Mouse (Mus musculus) midbrain, embryonic 13.5 days (tissue): ENCODE measurements around the gene Selenok. TPM values are rescaled to one million over a fixed set of nuclear protein-coding genes. Genes with fewer than 3 reads are reported as not detected.

Source experiments
- ATAC-seq: fragments of 200-750 bp; cut with Nextera tagmentation; 2 replicates; pipeline ENCODE4 v1.8.0; 2017; ENCODE audit warnings: mild to moderate bottlenecking, moderate TSS enrichment, moderate library complexity
- H3K27ac ChIP-seq: fragments of 300-500 bp; sonication (generic); 2 replicates; pipeline ENCODE4 v1.5.1; 2015; ENCODE audit warnings: inconsistent platforms, mild to moderate bottlenecking, moderate library complexity
- H3K27me3 ChIP-seq: fragments of 300-500 bp; sonication (generic); 2 replicates; pipeline ENCODE4 v1.6.1; 2015; ENCODE audit warnings: mild to moderate bottlenecking, inconsistent platforms
- H3K36me3 ChIP-seq: fragments of 300-500 bp; sonication (generic); 2 replicates; pipeline ENCODE4 v1.6.1; 2015; ENCODE audit warnings: mild to moderate bottlenecking, inconsistent platforms
- H3K4me1 ChIP-seq: fragments of 300-500 bp; sonication (generic); replicated peaks from 2 replicates; pipeline ENCODE4 v1.6.1; 2015; ENCODE audit warnings: inconsistent platforms
- H3K4me2 ChIP-seq: fragments of 300-500 bp; sonication (generic); replicated peaks from 2 replicates; pipeline ENCODE4 v1.6.1; 2015; ENCODE audit warnings: moderate library complexity, mild to moderate bottlenecking, inconsistent platforms
- H3K4me3 ChIP-seq: fragments of 300-500 bp; sonication (generic); replicated peaks from 2 replicates; pipeline ENCODE4 v1.5.1; 2015; ENCODE audit warnings: mild to moderate bottlenecking, inconsistent platforms
- H3K9ac ChIP-seq: fragments of 300-500 bp; sonication (generic); replicated peaks from 2 replicates; pipeline ENCODE4 v1.6.1; 2015; ENCODE audit warnings: mild to moderate bottlenecking, inconsistent platforms
- H3K9me3 ChIP-seq: fragments of 300-500 bp; sonication (generic); 2 replicates; pipeline ENCODE4 v1.6.1; 2016; ENCODE audit warnings: mild to moderate bottlenecking, inconsistent platforms
- WGBS: fragments of 180-500 bp; shearing (Covaris S2); methylation state at CpG from one replicate; pipeline ENCODE4 v1.1.7; 2015; 5-methylcytosine and 5-hydroxymethylcytosine counted together
- polyA plus RNA-seq: library from polyadenylated mRNA; unstranded; fragments of >200 nt; fragmentation: Nextera tagmentation; extraction: Ambion mirVana; gene quantifications from 2 replicates; pipeline ENCODE4 v1.2.1, GENCODE M21; 2015

Gene Selenok
- polyA plus RNA-seq, 1 experiment from 2014 or later, result 449 TPM

GRCm38 (mm10) chr14:29971446-29971845 lies 3.3 kb downstream of the Selenok start:
- 94% methylated on average over 7 of the region's 7 CpGs for WGBS
- Histone ChIP-seq H3K36me3 (peaks cover 61% of the 10 kb centered on the region), H3K4me3 (no peak overlapping the region), H3K4me2 (no peak overlapping the region), H3K4me1 (peaks cover 25% of the 10 kb centered on the region), H3K9ac (no peak overlapping the region), H3K9me3 (no peaks in the 10 kb centered on the region), H3K27ac (no peak overlapping the region), H3K27me3 (no peaks in the 10 kb centered on the region)
- no peak for ATAC-seq

- H3K9ac ChIP-seq, result no peak overlapping the region
- no peak for ATAC-seq
- peaks cover 64% of the 10 kb centered on the region for H3K36me3 ChIP-seq
- no peak overlapping the region for H3K4me2 ChIP-seq
- H3K27ac ChIP-seq, result no peak overlapping the region
- 89% methylated on average over 5 of the region's 5 CpGs for WGBS
- no peaks in the 10 kb centered on the region for H3K27me3 ChIP-seq
- H3K4me3 ChIP-seq, result no peak overlapping the region
- no peaks in the 10 kb centered on the region for H3K9me3 ChIP-seq
- peaks cover 25% of the 10 kb centered on the region for H3K4me1 ChIP-seq
Measured at GRCm38 (mm10) chr14:29971993-29972392, 3.9 kb downstream of the Selenok start.

DNA sequence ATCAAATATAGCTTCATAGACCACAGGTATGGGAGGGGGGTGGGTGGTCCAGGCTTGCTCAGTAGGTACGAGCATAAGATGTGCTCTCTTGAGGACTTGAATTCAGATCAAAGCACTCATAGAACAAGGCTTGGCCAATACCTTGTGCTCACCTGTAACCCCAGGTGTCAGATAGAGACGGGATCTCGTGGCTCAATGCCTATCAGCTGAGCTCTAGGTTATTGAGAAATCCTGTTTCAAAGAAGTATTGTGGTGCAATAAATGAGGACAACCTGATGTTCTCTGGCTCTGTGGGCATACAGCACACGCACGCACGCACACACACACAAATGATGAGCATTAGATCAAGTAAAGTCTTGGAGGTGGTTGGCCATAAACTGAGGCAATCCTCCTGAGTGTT lies 8.8 kb downstream of the Selenok start:
- peaks cover 11% of the 10 kb centered on the region for H3K4me1 ChIP-seq
- H3K9ac ChIP-seq, result no peak overlapping the region
- H3K4me3 ChIP-seq, result no peak overlapping the region
- no peak overlapping the region for H3K4me2 ChIP-seq
- no peak overlapping the region for H3K27ac ChIP-seq
- H3K36me3 ChIP-seq, result peaks cover 62% of the 10 kb centered on the region
- no peak for ATAC-seq
- H3K27me3 ChIP-seq, result no peaks in the 10 kb centered on the region
- WGBS, result 97% methylated on average over 6 of the region's 6 CpGs
- H3K9me3 ChIP-seq, result no peaks in the 10 kb centered on the region

DNA sequence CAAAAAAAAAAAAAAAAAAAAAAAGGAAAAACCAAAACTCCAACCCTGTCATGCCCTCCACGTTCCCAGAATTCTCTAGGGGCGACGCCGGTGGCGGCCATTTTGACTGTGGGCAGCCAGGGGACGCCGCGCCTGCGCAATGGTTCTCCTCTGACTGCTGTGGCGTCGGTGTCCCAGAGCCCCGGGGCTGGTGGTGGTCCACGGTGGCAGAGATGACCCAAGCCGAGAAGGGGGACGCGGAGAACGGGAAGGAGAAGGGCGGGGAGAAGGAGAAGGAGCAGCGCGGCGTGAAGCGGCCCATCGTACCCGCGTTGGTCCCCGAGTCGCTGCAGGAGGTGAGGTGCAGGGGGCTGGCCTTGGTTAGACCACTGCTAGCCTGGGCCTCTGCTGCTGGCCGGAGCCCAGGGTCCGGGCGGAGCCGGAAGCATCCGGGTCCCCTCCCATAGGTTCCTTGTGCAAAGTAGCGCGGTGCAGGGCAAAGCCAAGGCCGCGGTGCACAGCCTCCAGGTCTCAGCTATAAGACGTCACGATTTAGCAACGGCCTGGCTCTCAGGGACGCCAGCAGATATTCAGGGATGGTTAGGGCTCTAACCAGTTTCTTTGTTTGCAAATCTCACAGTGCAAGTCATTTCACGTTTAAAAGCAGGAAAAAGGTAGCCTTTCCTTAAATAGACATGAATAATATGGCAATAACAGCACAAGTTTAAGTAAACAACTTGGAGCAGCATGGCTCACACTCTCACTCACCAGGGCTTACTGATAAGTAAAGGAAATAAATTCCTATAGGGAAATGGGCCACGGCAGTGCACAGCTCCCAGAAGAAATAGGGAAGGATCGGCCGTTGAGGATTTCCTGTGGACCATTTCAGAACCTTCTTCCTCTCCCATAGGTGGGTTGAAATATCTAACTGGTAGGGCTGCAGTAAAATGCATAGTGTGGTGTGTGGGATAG lies 10.4 kb downstream of the Selenok start, which contains the start of gene Actr8:
Actr8 (plus strand) TSS at position 84 of the 951 bp plus-strand sequence.
- peak within 1 kb of the TSS; percentile 92 for H3K27ac ChIP-seq
- H3K4me1 ChIP-seq, result peaks cover 11% of the 10 kb centered on the region
- H3K27me3 ChIP-seq, result no peaks in the 10 kb centered on the region
- no peaks in the 10 kb centered on the region for H3K9me3 ChIP-seq
- 3% methylated on average over 44 of the region's 44 CpGs for WGBS
- H3K4me2 ChIP-seq, result peak within 1 kb of the TSS; percentile 78
- peak within 1 kb of the TSS; percentile 88 for H3K9ac ChIP-seq
- ATAC-seq, result peak; percentile 97
- H3K36me3 ChIP-seq, result peaks cover 62% of the 10 kb centered on the region
- peak within 1 kb of the TSS; percentile 80 for H3K4me3 ChIP-seq

GRCm38 (mm10) chr14:29980447-29981205 lies 12.5 kb downstream of the Selenok start:
- 96% methylated on average over 10 of the region's 10 CpGs for WGBS
- peaks cover 67% of the 10 kb centered on the region for H3K36me3 ChIP-seq
- no peak overlapping the region for H3K27ac ChIP-seq
- H3K4me3 ChIP-seq, result no peak overlapping the region
- no peak overlapping the region for H3K4me2 ChIP-seq
- H3K9ac ChIP-seq, result no peak overlapping the region
- no peaks in the 10 kb centered on the region for H3K9me3 ChIP-seq
- peaks cover 11% of the 10 kb centered on the region for H3K4me1 ChIP-seq
- no peak for ATAC-seq
- H3K27me3 ChIP-seq, result no peaks in the 10 kb centered on the region

DNA sequence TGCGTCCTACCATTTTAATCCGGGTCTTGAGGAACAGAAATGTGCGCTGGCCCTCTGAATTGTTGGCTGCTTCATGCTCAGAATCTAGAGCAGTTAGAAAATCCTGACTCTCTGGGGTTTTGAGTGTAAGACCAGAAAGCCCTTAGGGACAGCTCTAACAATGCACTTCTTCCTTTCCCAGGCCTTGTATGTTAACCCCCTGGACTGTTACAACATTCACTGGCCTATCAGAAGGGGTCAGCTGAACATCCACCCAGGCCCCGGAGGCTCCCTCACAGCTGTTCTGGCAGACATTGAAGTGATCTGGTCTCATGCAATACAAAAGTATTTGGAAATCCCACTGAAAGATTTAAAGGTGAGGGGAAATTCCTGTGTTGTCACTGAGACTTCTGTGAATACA lies 18.0 kb downstream of the Selenok start:
- no peak for ATAC-seq
- peaks cover 100% of the 10 kb centered on the region for H3K36me3 ChIP-seq
- H3K9ac ChIP-seq, result no peak overlapping the region
- H3K27ac ChIP-seq, result no peak overlapping the region
- H3K27me3 ChIP-seq, result no peaks in the 10 kb centered on the region
- no peaks in the 10 kb centered on the region for H3K9me3 ChIP-seq
- H3K4me2 ChIP-seq, result no peak overlapping the region
- 94% methylated on average over 4 of the region's 4 CpGs for WGBS
- H3K4me1 ChIP-seq, result no peaks in the 10 kb centered on the region
- H3K4me3 ChIP-seq, result no peak overlapping the region

- Histone ChIP-seq H3K4me3 (no peak overlapping the region), H3K4me1 (no peaks in the 10 kb centered on the region), H3K4me2 (no peak overlapping the region), H3K9ac (no peak overlapping the region), H3K36me3 (peaks cover 100% of the 10 kb centered on the region), H3K27me3 (no peaks in the 10 kb centered on the region), H3K9me3 (no peaks in the 10 kb centered on the region), H3K27ac (no peak overlapping the region)
- 93% methylated on average over 6 of the region's 6 CpGs for WGBS
- no peak for ATAC-seq
Measured at GRCm38 (mm10) chr14:29987276-29987675, 19.2 kb downstream of the Selenok start.

- H3K36me3 ChIP-seq, result peaks cover 100% of the 10 kb centered on the region
- H3K4me2 ChIP-seq, result no peak overlapping the region
- no peaks in the 10 kb centered on the region for H3K9me3 ChIP-seq
- 94% methylated on average over 9 of the region's 9 CpGs for WGBS
- H3K9ac ChIP-seq, result no peak overlapping the region
- H3K27ac ChIP-seq, result no peak overlapping the region
- no peak overlapping the region for H3K4me3 ChIP-seq
- no peaks in the 10 kb centered on the region for H3K27me3 ChIP-seq
- no peak for ATAC-seq
- no peaks in the 10 kb centered on the region for H3K4me1 ChIP-seq
Measured at GRCm38 (mm10) chr14:29987739-29988138, 19.6 kb downstream of the Selenok start.

GRCm38 (mm10) chr14:29988337-29988736 lies 20.2 kb downstream of the Selenok start:
- Histone ChIP-seq H3K9me3 (no peaks in the 10 kb centered on the region), H3K4me3 (no peak overlapping the region), H3K36me3 (peaks cover 100% of the 10 kb centered on the region), H3K9ac (no peak overlapping the region), H3K4me1 (no peaks in the 10 kb centered on the region), H3K27ac (no peak overlapping the region), H3K4me2 (no peak overlapping the region), H3K27me3 (no peaks in the 10 kb centered on the region)
- WGBS, result 90% methylated on average over 4 of the region's 4 CpGs
- no peak for ATAC-seq

DNA sequence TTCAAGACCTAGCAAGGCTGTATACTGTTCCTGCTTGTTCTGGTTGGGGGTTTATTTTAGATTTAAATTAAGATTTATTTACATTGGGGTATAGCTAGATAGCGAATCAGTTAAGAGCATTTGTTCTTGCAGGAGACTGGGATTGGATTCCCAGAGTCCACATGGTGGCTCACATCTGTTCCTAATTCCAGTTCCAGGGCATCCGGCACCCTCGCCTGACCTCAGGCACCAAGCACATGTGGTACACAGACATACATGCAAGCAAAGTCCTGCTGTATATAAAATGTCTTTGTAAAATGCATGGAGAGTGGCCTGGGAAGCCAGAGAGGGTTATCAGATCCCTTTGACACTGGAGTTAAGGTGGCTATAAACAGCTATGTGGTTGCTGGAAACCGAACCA lies 26.9 kb downstream of the Selenok start:
- Histone ChIP-seq H3K4me1 (no peaks in the 10 kb centered on the region), H3K36me3 (peaks cover 77% of the 10 kb centered on the region), H3K4me3 (no peak overlapping the region), H3K27me3 (no peaks in the 10 kb centered on the region), H3K27ac (no peak overlapping the region), H3K9ac (no peak overlapping the region), H3K4me2 (no peak overlapping the region), H3K9me3 (no peaks in the 10 kb centered on the region)
- 93% methylated on average over 4 of the region's 4 CpGs for WGBS
- ATAC-seq, result no peak

GRCm38 (mm10) chr14:29996000-29996751 lies 28.1 kb downstream of the Selenok start:
- H3K27ac ChIP-seq, result no peak overlapping the region
- H3K36me3 ChIP-seq, result peaks cover 65% of the 10 kb centered on the region
- H3K9me3 ChIP-seq, result no peaks in the 10 kb centered on the region
- no peak overlapping the region for H3K9ac ChIP-seq
- H3K27me3 ChIP-seq, result no peaks in the 10 kb centered on the region
- H3K4me3 ChIP-seq, result no peak overlapping the region
- 92% methylated on average over 11 of the region's 11 CpGs for WGBS
- ATAC-seq, result no peak
- no peak overlapping the region for H3K4me2 ChIP-seq
- H3K4me1 ChIP-seq, result no peaks in the 10 kb centered on the region

GRCm38 (mm10) chr14:29997345-29997744 lies 29.2 kb downstream of the Selenok start:
- no peaks in the 10 kb centered on the region for H3K27me3 ChIP-seq
- peaks cover 53% of the 10 kb centered on the region for H3K36me3 ChIP-seq
- H3K9me3 ChIP-seq, result no peaks in the 10 kb centered on the region
- no peaks in the 10 kb centered on the region for H3K4me1 ChIP-seq
- no peak overlapping the region for H3K4me3 ChIP-seq
- no peak overlapping the region for H3K9ac ChIP-seq
- no peak overlapping the region for H3K4me2 ChIP-seq
- no peak overlapping the region for H3K27ac ChIP-seq
- no peak for ATAC-seq
